Mouse (Mus musculus): ENCODE data around the gene Slc16a14. TPM values are rescaled to one million over a fixed set of nuclear protein-coding genes. Genes with fewer than 3 reads are reported as not detected.
A peak's percentile ranks its signal among the peaks of the same experiment; 100 is the strongest.

The Slc16a14 gene
- total RNA-seq, 1 experiment = 0.85 TPM

GRCm38 (mm10) chr1:84859597-84859996, 75.3 kb downstream of the Slc16a14 start:
- Histone ChIP-seq H3K4me3 (ENCODE audit: insufficient read depth in 1 of 2, low read depth in 1 of 2, low read length in 2 of 2, poor library complexity in 1 of 2, severe bottlenecking in 1 of 2) (no peak overlapping the region), H3K9me3 (ENCODE audit: control insufficient read depth, insufficient read depth, low read depth, low read length) (no peaks in the 10 kb centered on the region), H3K4me1 (ENCODE audit: control insufficient read depth in 2 of 2, insufficient read depth in 2 of 2, low read length in 2 of 2, poor library complexity in 1 of 2) (peaks cover 24 to 29% of the 10 kb centered on the region in 2 experiments), H3K36me3 (ENCODE audit: control insufficient read depth, insufficient read depth, low read length, poor library complexity, severe bottlenecking) (no peaks in the 10 kb centered on the region), H3K27ac (ENCODE audit: insufficient read depth, low read depth, low read length, poor library complexity, severe bottlenecking) (peak overlapping the region; percentile 77), H3K9ac (ENCODE audit: insufficient read depth, low read depth, low read length, poor library complexity, severe bottlenecking) (peak overlapping the region; percentile 2; the same call in 1 of the 2 replicates)
- 0 out of 2 replicates have a peak, but pooled peaks have one; percentile 42 for TF ChIP-seq ZNF384 (IDR thresholded peaks at IDR 0.05; ENCODE audit: low read depth, low read length)
- TF ChIP-seq ZC3H11A (IDR thresholded peaks at IDR 0.05; ENCODE audit: borderline replicate concordance, low read depth, low read length) = no peak
- no peak for TF ChIP-seq HCFC1 (IDR thresholded peaks at IDR 0.05; ENCODE audit: borderline replicate concordance, insufficient read depth, low read length)
- no peak for TF ChIP-seq CHD2 (IDR thresholded peaks at IDR 0.05; ENCODE audit: low read depth, low read length)
- TF ChIP-seq MAFK (IDR thresholded peaks at IDR 0.05; ENCODE audit: insufficient read depth, low read depth, low read length) = no peak
- DNase-seq (ENCODE audit: low read depth, low spot score) = no peak
- in situ Hi-C loops (cut with MboI; ENCODE audit: low sequenced_read_pairs in 2 of 2, unreplicated experiment in 2 of 2) = no loop called here

Other genes starting within 250 kb of the Slc16a14 start
- 1.4 and 2.1 TPM in 2 replicates for gene Dner, start 238.9 kb downstream of the Slc16a14 start, total RNA-seq (2012; rRNA removed)
- gene Fbxo36, start 95.3 kb downstream of the Slc16a14 start, total RNA-seq (2012; rRNA removed) = 3.1 and 4.3 TPM in 2 replicates
- gene Trip12, start 94.6 kb downstream of the Slc16a14 start, total RNA-seq (2012; rRNA removed) = 368 and 425 TPM in 2 replicates
- not detected in 2 replicates for gene Gm10553, start 165.0 kb upstream of the Slc16a14 start, total RNA-seq (2012; rRNA removed)
- 0.16 and 0.22 TPM in 2 replicates for gene A530032D15Rik, start 174.7 kb upstream of the Slc16a14 start, total RNA-seq (2012; rRNA removed)